Mouse (Mus musculus): Measurements from ENCODE around the gene Olfr1295. TPM values are rescaled to one million over a fixed set of nuclear protein-coding genes. Genes with fewer than 3 reads are reported as not detected.

Olfr1295 gene
- not detected in 2 replicates for polyA plus RNA-seq (2016; fragmentation: Nextera tagmentation; extraction: Ambion mirVana)

GRCm38 (mm10) chr2:111569581-111569980, at the start of gene Olfr1295:
Gene Olfr1295 (minus strand): TSS chr2:111569681.
- no peak within 1 kb of the TSS for H3K27ac ChIP-seq
- H3K9me3 ChIP-seq = no peaks in the 10 kb centered on the region
- no peaks in the 10 kb centered on the region for H3K27me3 ChIP-seq (replicated peaks)
- no peak within 1 kb of the TSS for H3K9ac ChIP-seq
- no peak for ATAC-seq (ENCODE audit: low FRiP score, low read depth)
- no peak within 1 kb of the TSS for H3K4me3 ChIP-seq
- H3K4me2 ChIP-seq (replicated peaks) = no peak within 1 kb of the TSS
- H3K36me3 ChIP-seq = no peaks in the 10 kb centered on the region
- no peaks in the 10 kb centered on the region for H3K4me1 ChIP-seq

DNA sequence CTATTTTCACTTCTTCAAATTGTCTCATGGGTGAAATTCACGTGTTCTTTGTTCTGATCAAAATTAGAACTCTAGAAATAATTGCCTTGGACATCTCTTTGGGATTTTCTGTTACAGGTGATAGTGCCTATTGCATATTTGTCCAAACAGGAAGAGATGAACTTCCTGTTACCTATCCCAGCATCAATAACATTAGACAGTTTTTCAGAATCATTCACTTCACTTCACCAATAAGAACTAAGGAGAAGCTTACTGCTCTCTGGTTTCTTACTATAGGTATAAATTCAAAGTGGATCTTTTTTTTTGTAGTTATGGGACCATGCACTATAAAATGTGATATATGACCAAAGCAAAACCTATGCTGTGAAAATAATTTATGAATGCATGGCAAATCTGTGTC, 29.3 kb downstream of the Olfr1295 start, which contains the start of gene Olfr1294:
Gene Olfr1294, minus strand, starts transcription at position 101 of the 400 bp plus-strand sequence.
- Histone ChIP-seq H3K27me3 (replicated peaks) (no peaks in the 10 kb centered on the region), H3K4me3 (no peak within 1 kb of the TSS), H3K36me3 (no peaks in the 10 kb centered on the region), H3K9ac (no peak within 1 kb of the TSS), H3K4me1 (no peaks in the 10 kb centered on the region), H3K9me3 (no peaks in the 10 kb centered on the region), H3K4me2 (replicated peaks) (no peak within 1 kb of the TSS), H3K27ac (no peak within 1 kb of the TSS)
- ATAC-seq (ENCODE audit: low FRiP score, low read depth) = no peak
- WGBS = 46% methylated on average over 1 of the region's 1 CpGs

- Histone ChIP-seq H3K9me3 (0 out of 2 replicates have a peak, but pooled peaks cover 4% of the 10 kb centered on the region), H3K4me2 (replicated peaks) (no peak within 1 kb of the TSS), H3K4me1 (no peaks in the 10 kb centered on the region), H3K36me3 (no peaks in the 10 kb centered on the region), H3K4me3 (no peak within 1 kb of the TSS), H3K27me3 (replicated peaks) (no peaks in the 10 kb centered on the region), H3K9ac (no peak within 1 kb of the TSS), H3K27ac (no peak within 1 kb of the TSS)
- no peak for ATAC-seq (ENCODE audit: low FRiP score, low read depth)
- 95% methylated on average over 1 of the region's 1 CpGs for WGBS
Observed at GRCm38 (mm10) chr2:111524903-111525302, 44.6 kb downstream of the Olfr1295 start, which contains the start of gene Olfr1293-ps. Gene Olfr1293-ps (plus strand): TSS chr2:111525203.

GRCm38 (mm10) chr2:111517451-111517850, 52.0 kb downstream of the Olfr1295 start:
- Histone ChIP-seq H3K27me3 (replicated peaks) (no peaks in the 10 kb centered on the region), H3K9ac (no peak overlapping the region), H3K4me3 (no peak overlapping the region), H3K9me3 (peaks cover 7% of the 10 kb centered on the region; the same call in 1 of the 2 replicates), H3K4me2 (replicated peaks) (no peak overlapping the region), H3K4me1 (no peaks in the 10 kb centered on the region), H3K27ac (no peak overlapping the region), H3K36me3 (no peaks in the 10 kb centered on the region)
- ATAC-seq (ENCODE audit: low FRiP score, low read depth) = no peak
- 92% methylated on average over 10 of the region's 10 CpGs for WGBS

Other genes starting within 250 kb of the Olfr1295 start
- not detected in 2 replicates for gene Olfr1281, start 243.2 kb downstream of the Olfr1295 start, polyA plus RNA-seq (2016; fragmentation: Nextera tagmentation; extraction: Ambion mirVana)
- not detected in 2 replicates for gene Olfr1282, start 233.6 kb downstream of the Olfr1295 start, polyA plus RNA-seq (2016; fragmentation: Nextera tagmentation; extraction: Ambion mirVana)
- gene Olfr1283, start 202.9 kb downstream of the Olfr1295 start, polyA plus RNA-seq (2016; fragmentation: Nextera tagmentation; extraction: Ambion mirVana) = not detected in 2 replicates
- gene Olfr1284, start 194.2 kb downstream of the Olfr1295 start, polyA plus RNA-seq (2016; fragmentation: Nextera tagmentation; extraction: Ambion mirVana) = not detected in 2 replicates
- not detected in 2 replicates for gene Olfr1286, start 146.6 kb downstream of the Olfr1295 start, polyA plus RNA-seq (2016; fragmentation: Nextera tagmentation; extraction: Ambion mirVana)
- not detected in 2 replicates for gene Olfr1287, start 120.5 kb downstream of the Olfr1295 start, polyA plus RNA-seq (2016; fragmentation: Nextera tagmentation; extraction: Ambion mirVana)
- gene Olfr1288, start 95.6 kb downstream of the Olfr1295 start, polyA plus RNA-seq (2016; fragmentation: Nextera tagmentation; extraction: Ambion mirVana) = not detected in 2 replicates
- gene Olfr1289, start 88.9 kb downstream of the Olfr1295 start, polyA plus RNA-seq (2016; fragmentation: Nextera tagmentation; extraction: Ambion mirVana) = not detected in 2 replicates
- gene Olfr1290, start 75.9 kb downstream of the Olfr1295 start, polyA plus RNA-seq (2016; fragmentation: Nextera tagmentation; extraction: Ambion mirVana) = not detected in 2 replicates
- gene Olfr1291-ps1, start 72.5 kb downstream of the Olfr1295 start, polyA plus RNA-seq (2016; fragmentation: Nextera tagmentation; extraction: Ambion mirVana) = not detected in 2 replicates
- not detected in 2 replicates for gene Olfr1293-ps, start 44.5 kb downstream of the Olfr1295 start, polyA plus RNA-seq (2016; fragmentation: Nextera tagmentation; extraction: Ambion mirVana)
- not detected in 2 replicates for gene Olfr1294, start 29.4 kb downstream of the Olfr1295 start, polyA plus RNA-seq (2016; fragmentation: Nextera tagmentation; extraction: Ambion mirVana)
- gene Olfr1297, start 56.8 kb upstream of the Olfr1295 start, polyA plus RNA-seq (2016; fragmentation: Nextera tagmentation; extraction: Ambion mirVana) = not detected in 2 replicates
- gene Olfr1298, start 79.5 kb upstream of the Olfr1295 start, polyA plus RNA-seq (2016; fragmentation: Nextera tagmentation; extraction: Ambion mirVana) = not detected in 2 replicates
- gene Olfr1299, start 91.7 kb upstream of the Olfr1295 start, polyA plus RNA-seq (2016; fragmentation: Nextera tagmentation; extraction: Ambion mirVana) = not detected in 2 replicates
- not detected in 2 replicates for gene Olfr1301, start 181.3 kb upstream of the Olfr1295 start, polyA plus RNA-seq (2016; fragmentation: Nextera tagmentation; extraction: Ambion mirVana)
- gene Olfr1302, start 207.7 kb upstream of the Olfr1295 start, polyA plus RNA-seq (2016; fragmentation: Nextera tagmentation; extraction: Ambion mirVana) = not detected in 2 replicates